Mouse (Mus musculus) left cerebral cortex, adult 2 months (tissue): Measurements from ENCODE around the gene Dab2. TPM values are rescaled to one million over a fixed set of nuclear protein-coding genes. Genes with fewer than 3 reads are reported as not detected.

Source experiments
- DNase-seq, 2 experiments: peaks; one replicate each; pipeline ENCODE4 v3.0.0; 2021 to 2022; ENCODE audit warnings: low spot score in 2 of 2, mixed read lengths in 1 of 2; ENCODE audit errors: extremely low spot score in 1 of 2
- H3K27ac ChIP-seq: fragments of 200-600 bp; 2 replicates; pipeline ENCODE4 v1.8.1; 2022
- H3K4me3 ChIP-seq: fragments of 200-600 bp; 2 replicates; pipeline ENCODE4 v1.8.1; 2022
- CTCF ChIP-seq: fragments of 200-600 bp; IDR thresholded peaks from 2 replicates; pipeline ENCODE4 v1.8.1; 2022; ENCODE audit warnings: antibody characterized with exemption, mild to moderate bottlenecking, moderate library complexity
- intact Hi-C: fragments of 180-260 bp; cut with DNase I; formaldehyde crosslinking; loops from one replicate; pipeline ENCODE4 v1.15.1; 2025
- total RNA-seq, 2 experiments: library from RNA; stranded (reverse); gene quantifications; 2 replicates each; pipeline ENCODE4 v1.2.3; 2021

The Dab2 gene
- total RNA-seq, 2 experiments from 2014 or later = 9.9 to 13.9 TPM

DNA sequence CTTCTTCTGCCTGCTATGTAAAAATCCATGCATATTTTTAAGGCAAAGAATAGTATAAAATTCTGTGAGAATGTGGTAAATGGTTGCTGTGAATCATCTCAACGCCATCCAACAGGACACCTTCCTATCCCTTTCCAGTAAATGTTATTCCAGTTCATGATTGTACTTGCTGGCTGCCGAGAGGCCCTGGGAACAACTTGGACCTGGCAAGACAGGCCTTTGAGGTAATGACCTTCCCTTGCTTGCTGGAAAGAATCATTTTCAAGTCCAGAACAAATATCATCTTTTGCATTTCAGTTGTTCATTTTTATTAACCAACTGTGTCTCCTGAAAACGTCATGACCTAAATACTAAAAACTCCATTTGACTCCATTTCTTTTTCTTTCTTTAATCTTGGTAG lies 862 bp upstream of the Dab2 start:
- intact Hi-C loops = no loop called here
- Histone ChIP-seq H3K27ac (no peak overlapping the region), H3K4me3 (no peak overlapping the region)
- no peak for DNase-seq
- TF ChIP-seq CTCF = no peak

DNA sequence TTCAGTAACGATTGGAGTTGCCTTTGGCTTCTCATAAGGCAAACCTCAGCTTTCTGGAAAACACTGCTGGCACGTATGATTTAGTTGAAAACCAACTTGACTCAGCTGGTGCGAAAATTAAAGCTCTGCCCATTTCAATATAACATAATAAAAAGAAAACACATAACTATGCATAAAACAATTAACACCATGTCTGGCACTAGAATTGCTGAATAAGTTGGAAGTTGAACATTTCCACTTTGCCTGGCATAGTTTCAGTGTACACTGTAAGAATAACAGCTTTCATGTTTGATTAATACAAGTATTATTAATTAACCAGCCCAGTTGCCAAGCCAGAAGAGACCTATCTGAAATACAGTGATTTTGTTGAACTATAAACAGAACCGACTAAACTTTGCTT lies 2.6 kb downstream of the Dab2 start:
- DNase-seq = no peak
- no peak for TF ChIP-seq CTCF

DNA sequence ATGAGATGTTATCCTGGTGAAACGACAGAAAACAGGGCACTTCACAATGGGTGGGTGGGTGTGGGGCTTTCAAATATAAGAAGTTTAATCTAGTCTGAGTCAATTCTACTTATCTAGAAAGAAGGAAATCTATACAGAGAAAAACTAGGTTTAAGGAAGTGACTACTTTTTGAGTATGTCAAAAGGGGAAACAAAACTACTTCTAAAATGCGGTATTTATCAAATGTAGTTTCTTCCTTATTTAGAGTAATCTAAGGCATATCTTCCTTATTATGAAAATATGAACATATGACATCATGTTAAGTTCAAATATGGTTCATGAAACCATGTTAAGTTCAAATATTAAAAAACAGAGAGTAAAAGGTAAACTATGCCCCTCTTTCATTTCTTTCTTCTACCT lies 4.2 kb downstream of the Dab2 start:
- intact Hi-C loops = no loop called here
- no peak overlapping the region for H3K27ac ChIP-seq
- TF ChIP-seq CTCF = no peak
- no peak for DNase-seq
- H3K4me3 ChIP-seq = no peak overlapping the region

More for the DNA sequence above, 2.6 kb downstream of the Dab2 start:
- H3K4me3 ChIP-seq = no peak overlapping the region
- intact Hi-C loops = no loop called here
- no peak overlapping the region for H3K27ac ChIP-seq

DNA sequence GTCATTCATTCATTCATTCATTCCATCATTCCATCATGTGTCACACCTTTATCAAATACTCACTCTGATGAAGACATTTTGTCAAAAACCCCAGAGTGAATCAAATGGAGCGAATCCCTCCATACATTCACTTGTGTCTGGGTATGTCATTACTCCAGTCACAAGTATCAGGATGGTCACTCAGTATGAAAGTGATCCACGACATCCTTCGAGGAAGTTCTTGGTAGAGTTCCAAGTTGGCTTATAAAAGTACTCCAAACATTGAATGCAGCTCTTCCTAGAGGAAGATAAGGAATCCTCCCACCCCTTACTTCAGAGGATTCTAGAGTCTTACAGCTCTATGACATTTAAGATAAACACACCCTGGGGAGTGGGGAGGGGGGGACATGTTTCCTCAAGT lies 10.0 kb downstream of the Dab2 start:
- intact Hi-C loops = no loop called here
- Histone ChIP-seq H3K4me3 (no peak overlapping the region), H3K27ac (no peak overlapping the region)
- TF ChIP-seq CTCF = no peak
- no peak for DNase-seq

DNA sequence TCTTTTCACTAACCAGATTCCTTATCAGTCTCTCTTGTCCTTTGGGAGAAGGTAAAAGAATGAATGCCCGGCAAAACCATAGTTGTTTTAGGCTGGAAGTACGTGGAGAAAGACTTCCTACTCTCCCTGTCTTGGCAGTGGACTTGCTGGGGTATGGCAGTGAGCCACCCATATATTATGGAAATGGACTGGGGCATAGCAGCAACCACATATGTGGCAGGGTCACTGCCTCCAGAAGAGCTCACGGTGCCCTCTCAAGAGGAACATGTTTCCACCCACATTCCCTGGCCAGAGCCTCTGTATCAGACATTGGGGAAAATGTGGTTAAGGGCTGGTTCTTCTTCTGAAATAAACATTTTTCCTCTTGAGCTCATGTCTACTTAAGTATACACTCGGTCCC lies 10.8 kb downstream of the Dab2 start:
- DNase-seq = no peak
- Histone ChIP-seq H3K27ac (no peak overlapping the region), H3K4me3 (no peak overlapping the region)
- intact Hi-C loops = no loop called here
- no peak for TF ChIP-seq CTCF

DNA sequence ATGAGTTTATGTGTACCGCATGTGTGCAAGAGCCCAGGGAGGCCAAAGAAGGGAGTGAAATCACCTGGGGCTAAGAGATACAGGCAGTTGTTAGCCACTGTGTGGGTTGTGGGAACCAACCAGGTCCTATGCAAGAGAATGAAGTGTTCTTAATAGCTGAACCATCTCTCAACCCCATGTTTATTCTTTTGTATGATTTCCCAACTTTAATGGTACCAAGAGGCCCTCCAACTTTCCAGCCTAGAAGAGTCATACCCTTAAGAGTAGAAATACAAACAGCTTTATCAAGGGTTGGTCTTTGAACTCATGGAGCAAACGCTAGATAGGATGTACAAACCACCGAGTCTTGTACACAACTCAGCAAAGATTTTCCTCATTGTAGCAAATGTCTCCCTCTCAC lies 12.8 kb downstream of the Dab2 start:
- DNase-seq = no peak
- no peak for TF ChIP-seq CTCF
- no peak overlapping the region for H3K4me3 ChIP-seq
- intact Hi-C loops = no loop called here
- no peak overlapping the region for H3K27ac ChIP-seq

DNA sequence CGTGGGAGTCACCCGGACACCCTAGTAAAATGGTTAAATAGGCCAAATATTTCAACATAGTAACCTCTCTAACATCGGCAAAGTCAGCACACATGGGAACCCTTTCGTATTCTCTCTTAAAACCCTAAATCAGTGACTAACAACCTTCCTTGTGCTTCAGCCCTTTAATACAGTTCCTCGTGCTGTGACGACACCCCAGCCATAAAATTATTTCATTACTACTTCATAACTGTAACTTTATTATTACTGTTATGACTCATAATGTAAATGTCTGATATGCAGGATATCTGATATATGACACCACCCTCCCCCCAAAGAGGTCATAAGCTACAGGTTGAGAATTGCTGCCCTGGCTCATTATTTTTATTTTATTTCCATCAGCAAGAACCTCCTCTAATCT lies 19.8 kb downstream of the Dab2 start:
- H3K4me3 ChIP-seq = no peak overlapping the region
- DNase-seq = no peak
- intact Hi-C loops = no loop called here
- no peak for TF ChIP-seq CTCF
- no peak overlapping the region for H3K27ac ChIP-seq

DNA sequence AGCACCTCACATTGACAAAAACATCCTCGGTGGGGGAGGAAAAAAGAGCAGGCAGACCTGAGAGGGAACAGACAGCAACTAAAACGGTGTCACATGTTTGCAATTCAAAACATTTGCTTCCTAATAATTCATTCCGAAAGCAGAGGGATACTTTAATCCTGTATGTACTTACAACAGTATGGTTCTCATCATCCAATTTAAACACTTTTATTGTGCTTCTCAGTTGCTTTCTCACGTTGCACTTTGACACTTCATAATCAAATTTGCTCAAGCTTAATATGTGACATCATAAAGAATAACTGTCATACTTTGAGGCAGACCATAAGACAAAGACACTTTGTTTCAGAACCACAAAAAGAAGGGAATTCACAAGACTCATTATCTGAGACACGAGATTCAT lies 20.9 kb downstream of the Dab2 start:
- no peak overlapping the region for H3K4me3 ChIP-seq
- intact Hi-C loops = no loop called here
- H3K27ac ChIP-seq = no peak overlapping the region
- no peak for TF ChIP-seq CTCF
- no peak for DNase-seq

DNA sequence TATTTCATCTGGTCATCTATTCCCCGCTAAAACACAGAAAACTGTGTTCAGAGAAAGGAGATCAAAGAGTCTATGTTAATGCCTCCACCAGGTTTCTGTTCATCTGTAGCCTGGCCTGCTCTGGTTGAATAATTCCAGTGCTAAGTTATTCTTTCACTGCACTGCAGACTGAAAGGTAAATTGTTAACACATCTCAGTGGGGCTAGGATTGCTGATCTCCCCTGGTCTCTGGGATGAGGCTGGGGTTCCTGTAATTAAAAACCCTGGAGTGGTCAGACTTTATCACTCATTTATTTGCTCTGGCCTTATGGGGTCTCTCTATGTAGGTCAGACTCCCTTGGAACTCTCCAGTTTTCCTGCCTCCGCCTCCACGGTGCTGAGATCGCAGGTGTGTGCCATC lies 21.7 kb downstream of the Dab2 start:
- Histone ChIP-seq H3K4me3 (no peak overlapping the region), H3K27ac (no peak overlapping the region)
- TF ChIP-seq CTCF = no peak
- intact Hi-C loops = no loop called here
- DNase-seq = no peak

DNA sequence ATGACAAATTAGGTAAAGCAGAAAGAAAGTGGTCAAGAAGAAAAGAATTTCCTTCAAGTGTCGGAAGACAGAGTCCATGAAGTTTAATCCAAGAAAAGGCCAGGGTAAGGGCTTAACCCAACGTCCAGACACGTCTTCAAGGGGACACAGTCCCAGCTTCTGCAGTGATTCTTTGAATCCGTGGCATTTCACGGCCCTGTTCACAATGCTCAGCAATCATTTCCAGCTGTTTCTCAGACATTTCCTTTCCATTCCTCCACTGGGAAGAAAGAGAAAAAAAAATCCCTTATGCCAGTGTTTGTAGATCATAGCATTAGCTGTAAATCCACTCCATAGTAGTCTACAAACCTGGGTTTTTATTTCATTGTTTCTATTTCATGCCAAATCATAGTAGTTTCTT lies 22.7 kb downstream of the Dab2 start:
- no peak overlapping the region for H3K27ac ChIP-seq
- intact Hi-C loops = no loop called here
- TF ChIP-seq CTCF = no peak
- H3K4me3 ChIP-seq = no peak overlapping the region
- DNase-seq = no peak

DNA sequence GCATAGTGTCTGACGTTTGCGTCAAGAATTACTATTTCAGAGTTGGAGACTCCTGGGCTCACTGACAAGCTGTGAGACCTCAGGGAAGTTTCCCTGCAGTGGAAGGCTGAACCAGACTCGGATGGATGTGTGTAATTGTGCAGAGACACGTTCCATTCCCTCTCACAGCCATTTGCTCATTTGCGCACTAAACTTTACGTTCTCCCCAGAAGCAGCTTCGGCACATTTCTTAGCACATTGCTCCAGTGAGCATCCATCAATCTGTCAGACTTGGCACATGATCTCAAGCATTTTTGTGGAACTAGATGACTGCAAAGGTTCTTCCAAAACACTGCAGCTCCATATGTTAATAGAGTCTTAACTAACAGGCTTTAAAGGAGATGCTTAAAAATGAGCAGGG lies 24.0 kb downstream of the Dab2 start:
- H3K27ac ChIP-seq = no peak overlapping the region
- intact Hi-C loops = no loop called here
- no peak for TF ChIP-seq CTCF
- no peak for DNase-seq
- no peak overlapping the region for H3K4me3 ChIP-seq

DNA sequence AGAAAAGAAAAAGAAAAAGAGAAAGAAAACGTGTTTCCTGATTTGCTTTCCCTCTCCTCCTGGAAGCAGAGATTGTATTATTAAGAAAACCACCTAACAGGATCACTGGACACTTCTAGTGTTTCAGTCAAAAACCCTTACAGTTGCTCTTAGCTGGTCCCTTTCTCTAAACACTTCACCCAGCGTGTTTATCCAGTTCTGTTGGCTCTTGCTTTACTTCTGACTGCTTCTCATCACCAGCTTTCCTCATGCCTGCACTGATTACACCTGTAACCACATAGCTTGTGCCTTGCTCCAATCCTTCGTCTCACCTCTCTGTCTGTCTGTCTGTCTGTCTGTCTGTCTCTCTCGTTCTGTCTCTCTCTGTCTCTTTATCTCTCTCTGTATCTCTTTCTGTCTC lies 25.9 kb downstream of the Dab2 start:
- Histone ChIP-seq H3K4me3 (no peak overlapping the region), H3K27ac (no peak overlapping the region)
- no peak for DNase-seq
- intact Hi-C loops = no loop called here
- TF ChIP-seq CTCF = no peak

DNA sequence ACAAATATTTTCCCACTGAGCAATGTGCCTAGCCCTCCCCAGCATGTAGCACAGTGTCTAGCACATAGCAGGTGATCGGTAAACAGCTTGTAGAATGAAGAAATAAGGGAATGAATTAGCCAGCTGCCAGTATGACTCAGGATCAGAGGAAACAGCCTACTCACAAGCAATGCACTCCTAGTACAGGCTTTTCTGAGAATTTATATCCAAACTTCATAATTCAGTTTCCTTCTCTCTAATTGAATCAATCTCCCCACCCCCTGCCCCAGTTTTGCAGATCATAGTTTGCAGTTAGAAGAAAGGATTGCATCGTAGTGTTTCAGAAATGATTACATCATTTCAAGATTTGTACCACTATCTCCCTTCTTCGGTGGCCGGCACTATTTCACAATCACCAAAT lies 26.4 kb downstream of the Dab2 start:
- intact Hi-C loops = no loop called here
- Histone ChIP-seq H3K4me3 (no peak overlapping the region), H3K27ac (no peak overlapping the region)
- TF ChIP-seq CTCF = no peak
- no peak for DNase-seq

DNA sequence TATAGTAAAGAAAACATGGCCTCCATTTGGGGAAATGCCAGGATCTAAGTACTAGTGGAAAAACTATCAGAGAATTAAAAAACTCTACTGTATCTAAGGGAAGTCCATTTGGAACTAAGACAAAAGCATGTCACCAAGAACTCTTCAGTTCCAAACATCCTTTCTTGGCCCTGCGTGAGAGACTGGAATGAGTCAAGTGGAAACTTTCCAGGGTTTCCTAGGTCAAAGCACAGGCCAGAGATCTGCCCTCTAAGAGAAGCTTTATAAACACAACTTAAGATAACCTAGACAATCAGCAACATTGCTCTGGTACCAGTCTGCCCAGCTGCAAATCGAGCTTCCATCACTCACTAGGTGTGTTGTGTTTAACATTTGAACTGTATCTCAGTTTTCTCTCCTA lies 31.8 kb downstream of the Dab2 start:
- Histone ChIP-seq H3K4me3 (no peak overlapping the region), H3K27ac (no peak overlapping the region)
- no peak for TF ChIP-seq CTCF
- intact Hi-C loops = no loop called here
- no peak for DNase-seq
